Mouse (Mus musculus) forebrain, postnatal 0 days (tissue): ENCODE measurements around the gene Olfr774. TPM values are rescaled to one million over a fixed set of nuclear protein-coding genes. Genes with fewer than 3 reads are reported as not detected.
"Not testable (repeated sequence)": the region's sequence is repeated elsewhere in the genome, so short reads cannot be mapped to it uniquely, and the experiment has no call there.

Source experiments
- ATAC-seq: fragments of 200-750 bp; cut with Nextera tagmentation; 2 replicates; pipeline ENCODE4 v1.8.0; 2017; ENCODE audit warnings: mild to moderate bottlenecking, moderate library complexity
- DNase-seq: peaks from one replicate; pipeline ENCODE4 v3.0.0-alpha.2; 2015
- H3K27ac ChIP-seq: fragments of 300-500 bp; sonication (generic); 2 replicates; pipeline ENCODE4 v1.5.1; 2014; ENCODE audit warnings: low read depth, mild to moderate bottlenecking, antibody characterized with exemption, low read length, moderate library complexity, mixed read lengths
- H3K27me3 ChIP-seq: fragments of 300-500 bp; sonication (generic); 2 replicates; pipeline ENCODE4 v1.6.1; 2014; ENCODE audit warnings: mild to moderate bottlenecking, low read length, mixed read lengths; ENCODE audit not compliant: insufficient read depth
- H3K36me3 ChIP-seq: fragments of 300-500 bp; sonication (generic); 2 replicates; pipeline ENCODE4 v1.6.1; 2014; ENCODE audit warnings: mild to moderate bottlenecking, moderate library complexity; ENCODE audit not compliant: insufficient read depth
- H3K4me1 ChIP-seq: fragments of 300-500 bp; sonication (generic); 2 replicates; pipeline ENCODE4 v1.6.1; 2014; ENCODE audit warnings: antibody characterized with exemption; ENCODE audit not compliant: insufficient read depth
- H3K4me2 ChIP-seq: fragments of 300-500 bp; sonication (generic); 2 replicates; pipeline ENCODE4 v1.6.1; 2014; ENCODE audit warnings: low read depth, mild to moderate bottlenecking, moderate library complexity
- H3K4me3 ChIP-seq: fragments of 300-500 bp; sonication (generic); 2 replicates; pipeline ENCODE4 v1.5.1; 2014; ENCODE audit warnings: low read depth, low read length, mixed read lengths
- H3K9ac ChIP-seq: fragments of 300-500 bp; sonication (generic); 2 replicates; pipeline ENCODE4 v1.6.1; 2014; ENCODE audit warnings: mild to moderate bottlenecking
- H3K9me3 ChIP-seq: fragments of 300-500 bp; sonication (generic); 2 replicates; pipeline ENCODE4 v1.6.1; 2016; ENCODE audit warnings: low read length
- CTCF ChIP-seq: sonication (generic); IDR thresholded peaks from 2 replicates; pipeline ENCODE4 v1.5.1; 2016; ENCODE audit warnings: antibody characterized with exemption, control low read depth, low read depth
- WGBS: fragments of 180-500 bp; shearing (Covaris S2); extraction: QIAGEN DNeasy Blood & Tissue Kit; methylation state at CpG from one replicate; pipeline ENCODE4 v1.1.7; 2014; 5-methylcytosine and 5-hydroxymethylcytosine counted together
- polyA plus RNA-seq: library from polyadenylated mRNA; unstranded; fragments of >200 nt; fragmentation: Nextera tagmentation; extraction: Ambion mirVana; gene quantifications from 2 replicates; pipeline ENCODE4 v1.2.1, GENCODE M21; 2015
- total RNA-seq: library from RNA; depleted of rRNA; stranded (reverse); fragments of >200 nt; gene quantifications from 2 replicates; pipeline ENCODE4 v1.2.3, GENCODE M21; 2014; rRNA removed

The Olfr774 gene
- total RNA-seq (not detected in 2 replicates), polyA plus RNA-seq (not detected in 2 replicates)

GRCm38 (mm10) chr10:129235904-129236303, at the start of gene Olfr774:
Olfr774 (plus strand) TSS chr10:129236204.
- 75% methylated on average over 2 of the region's 2 CpGs for WGBS
- no peak within 1 kb of the TSS for H3K4me3 ChIP-seq
- H3K36me3 ChIP-seq = no peaks in the 10 kb centered on the region
- no peak within 1 kb of the TSS for H3K27ac ChIP-seq
- TF ChIP-seq CTCF = no peak
- ATAC-seq (no peak), DNase-seq (no peak)
- H3K27me3 ChIP-seq = no peaks in the 10 kb centered on the region
- no peak within 1 kb of the TSS for H3K9ac ChIP-seq
- no peak within 1 kb of the TSS for H3K4me2 ChIP-seq
- H3K9me3 ChIP-seq = no peaks in the 10 kb centered on the region
- H3K4me1 ChIP-seq = no peaks in the 10 kb centered on the region

GRCm38 (mm10) chr10:129187319-129187718, 48.7 kb upstream of the Olfr774 start, which contains the start of gene Olfr773:
Olfr773 (minus strand) TSS chr10:129187419.
- H3K9me3 ChIP-seq, H3K36me3 ChIP-seq, H3K9ac ChIP-seq, H3K4me2 ChIP-seq, H3K27me3 ChIP-seq, DNase-seq, H3K4me3 ChIP-seq, ATAC-seq, H3K27ac ChIP-seq, H3K4me1 ChIP-seq: not testable (repeated sequence)

GRCm38 (mm10) chr10:129230737-129231136, 5.3 kb upstream of the Olfr774 start:
- no peak overlapping the region for H3K4me3 ChIP-seq
- H3K4me2 ChIP-seq = no peak overlapping the region
- H3K4me1 ChIP-seq = no peaks in the 10 kb centered on the region
- H3K9ac ChIP-seq = no peak overlapping the region
- ATAC-seq (no peak), DNase-seq (no peak)
- H3K9me3 ChIP-seq = no peaks in the 10 kb centered on the region
- WGBS = 84% methylated on average over 1 of the region's 1 CpGs
- no peak for TF ChIP-seq CTCF
- no peaks in the 10 kb centered on the region for H3K36me3 ChIP-seq
- H3K27ac ChIP-seq = no peak overlapping the region
- H3K27me3 ChIP-seq = no peaks in the 10 kb centered on the region

- TF ChIP-seq CTCF = no peak
- Histone ChIP-seq H3K4me3 (no peak within 1 kb of the TSS), H3K4me2 (no peak within 1 kb of the TSS), H3K27me3 (no peaks in the 10 kb centered on the region), H3K4me1 (no peaks in the 10 kb centered on the region), H3K27ac (no peak within 1 kb of the TSS), H3K9ac (no peak within 1 kb of the TSS), H3K36me3 (no peaks in the 10 kb centered on the region), H3K9me3 (no peaks in the 10 kb centered on the region)
- DNase-seq = no peak
- no peak for ATAC-seq
- whole genome bisulfite sequencing = 73% methylated on average over 3 of the region's 3 CpGs
Observed at GRCm38 (mm10) chr10:129248112-129248511, 12.1 kb downstream of the Olfr774 start, which contains the start of gene Olfr775. Olfr775 (plus strand) TSS chr10:129248412.

GRCm38 (mm10) chr10:129258827-129259226, 22.8 kb downstream of the Olfr774 start, which contains the start of gene Olfr776:
Olfr776 (plus strand) TSS chr10:129259127.
- Histone ChIP-seq H3K9me3 (no peaks in the 10 kb centered on the region), H3K4me2 (no peak within 1 kb of the TSS), H3K4me1 (no peaks in the 10 kb centered on the region), H3K36me3 (no peaks in the 10 kb centered on the region), H3K27me3 (no peaks in the 10 kb centered on the region), H3K9ac (no peak within 1 kb of the TSS), H3K4me3 (no peak within 1 kb of the TSS), H3K27ac (no peak within 1 kb of the TSS)
- no peak for TF ChIP-seq CTCF
- DNase-seq (no peak), ATAC-seq (no peak)

GRCm38 (mm10) chr10:129271081-129271535, 35.1 kb downstream of the Olfr774 start, which contains the start of gene Olfr777:
Olfr777 (minus strand) TSS chr10:129271485.
- TF ChIP-seq CTCF = no peak
- H3K4me1 ChIP-seq = no peaks in the 10 kb centered on the region
- H3K27ac ChIP-seq = no peak within 1 kb of the TSS
- no peak for DNase-seq
- H3K9ac ChIP-seq = no peak within 1 kb of the TSS
- no peaks in the 10 kb centered on the region for H3K27me3 ChIP-seq
- H3K4me2 ChIP-seq = no peak within 1 kb of the TSS
- H3K4me3 ChIP-seq = no peak within 1 kb of the TSS
- no peaks in the 10 kb centered on the region for H3K9me3 ChIP-seq
- 92% methylated on average over 2 of the region's 2 CpGs for WGBS
- ATAC-seq = no peak
- H3K36me3 ChIP-seq = no peaks in the 10 kb centered on the region

Other genes with a start within 250 kb of the Olfr774 start
- gene Olfr9, start 246.8 kb upstream of the Olfr774 start, total RNA-seq = not detected in 2 replicates
- not detected in 2 replicates for gene Olfr9, start 246.8 kb upstream of the Olfr774 start, polyA plus RNA-seq
- gene Olfr763, start 225.4 kb upstream of the Olfr774 start, total RNA-seq = not detected in 2 replicates
- gene Olfr763, start 225.4 kb upstream of the Olfr774 start, polyA plus RNA-seq = not detected in 2 replicates
- not detected in 2 replicates for gene Olfr764-ps1, start 196.3 kb upstream of the Olfr774 start, total RNA-seq
- not detected in 2 replicates for gene Olfr764-ps1, start 196.3 kb upstream of the Olfr774 start, polyA plus RNA-seq
- gene Olfr765, start 186.2 kb upstream of the Olfr774 start, total RNA-seq = not detected in 2 replicates
- gene Olfr765, start 186.2 kb upstream of the Olfr774 start, polyA plus RNA-seq = not detected in 2 replicates
- not detected in 2 replicates for gene Olfr766-ps1, start 167.2 kb upstream of the Olfr774 start, total RNA-seq
- gene Olfr766-ps1, start 167.2 kb upstream of the Olfr774 start, polyA plus RNA-seq = not detected in 2 replicates
- gene Olfr767, start 153.3 kb upstream of the Olfr774 start, total RNA-seq = not detected in 2 replicates
- gene Olfr767, start 153.3 kb upstream of the Olfr774 start, polyA plus RNA-seq = not detected in 2 replicates
- gene Olfr768, start 136.8 kb upstream of the Olfr774 start, total RNA-seq = not detected in 2 replicates
- not detected in 2 replicates for gene Olfr768, start 136.8 kb upstream of the Olfr774 start, polyA plus RNA-seq
- not detected in 2 replicates for gene Olfr769, start 118.3 kb upstream of the Olfr774 start, total RNA-seq
- not detected in 2 replicates for gene Olfr769, start 118.3 kb upstream of the Olfr774 start, polyA plus RNA-seq
- gene Olfr770, start 97.2 kb upstream of the Olfr774 start, total RNA-seq = not detected in 2 replicates
- gene Olfr770, start 97.2 kb upstream of the Olfr774 start, polyA plus RNA-seq = not detected in 2 replicates
- gene Olfr771, start 71.5 kb upstream of the Olfr774 start, total RNA-seq = not detected in 2 replicates
- not detected in 2 replicates for gene Olfr771, start 71.5 kb upstream of the Olfr774 start, polyA plus RNA-seq
- gene Olfr772, start 58.3 kb upstream of the Olfr774 start, total RNA-seq = not detected in 2 replicates
- gene Olfr772, start 58.3 kb upstream of the Olfr774 start, polyA plus RNA-seq = not detected in 2 replicates
- not detected in 2 replicates for gene Olfr773, start 48.8 kb upstream of the Olfr774 start, total RNA-seq
- not detected in 2 replicates for gene Olfr773, start 48.8 kb upstream of the Olfr774 start, polyA plus RNA-seq
- not detected in 2 replicates for gene Olfr775, start 12.2 kb downstream of the Olfr774 start, total RNA-seq
- gene Olfr775, start 12.2 kb downstream of the Olfr774 start, polyA plus RNA-seq = not detected in 2 replicates
- not detected in 2 replicates for gene Olfr776, start 22.9 kb downstream of the Olfr774 start, total RNA-seq
- not detected in 2 replicates for gene Olfr776, start 22.9 kb downstream of the Olfr774 start, polyA plus RNA-seq
- not detected in 2 replicates for gene Olfr777, start 35.3 kb downstream of the Olfr774 start, total RNA-seq
- not detected in 2 replicates for gene Olfr777, start 35.3 kb downstream of the Olfr774 start, polyA plus RNA-seq
- not detected in 2 replicates for gene Olfr780, start 81.9 kb downstream of the Olfr774 start, total RNA-seq
- gene Olfr780, start 81.9 kb downstream of the Olfr774 start, polyA plus RNA-seq = not detected in 2 replicates
- gene Olfr781, start 92.7 kb downstream of the Olfr774 start, total RNA-seq = not detected in 2 replicates
- gene Olfr781, start 92.7 kb downstream of the Olfr774 start, polyA plus RNA-seq = not detected in 2 replicates
- gene Olfr782, start 112.6 kb downstream of the Olfr774 start, total RNA-seq = not detected in 2 replicates
- not detected in 2 replicates for gene Olfr782, start 112.6 kb downstream of the Olfr774 start, polyA plus RNA-seq
- gene Olfr784, start 147.9 kb downstream of the Olfr774 start, total RNA-seq = 0.43 and 0.46 TPM in 2 replicates
- 0.05 and 0.06 TPM in 2 replicates for gene Olfr784, start 147.9 kb downstream of the Olfr774 start, polyA plus RNA-seq
- not detected in 2 replicates for gene Olfr785, start 169.2 kb downstream of the Olfr774 start, total RNA-seq
- gene Olfr785, start 169.2 kb downstream of the Olfr774 start, polyA plus RNA-seq = not detected in 2 replicates
- gene Olfr786, start 191.1 kb downstream of the Olfr774 start, total RNA-seq = not detected in 2 replicates
- not detected in 2 replicates for gene Olfr786, start 191.1 kb downstream of the Olfr774 start, polyA plus RNA-seq
- gene Olfr787, start 225.7 kb downstream of the Olfr774 start, total RNA-seq = not detected in 2 replicates
- gene Olfr787, start 225.7 kb downstream of the Olfr774 start, polyA plus RNA-seq = not detected in 2 replicates
- gene Olfr788, start 234.8 kb downstream of the Olfr774 start, total RNA-seq = not detected in 2 replicates
- gene Olfr788, start 234.8 kb downstream of the Olfr774 start, polyA plus RNA-seq = not detected in 2 replicates
- gene Olfr789, start 248.5 kb downstream of the Olfr774 start, total RNA-seq = not detected in 2 replicates
- not detected in 2 replicates for gene Olfr789, start 248.5 kb downstream of the Olfr774 start, polyA plus RNA-seq